Mouse (Mus musculus): ENCODE measurements around the gene Olfr811. TPM values are rescaled to one million over a fixed set of nuclear protein-coding genes. Genes with fewer than 3 reads are reported as not detected.

Gene Olfr811
- not detected in 2 replicates for polyA plus RNA-seq (2014; fragmentation: Nextera tagmentation; extraction: Ambion mirVana)

GRCm38 (mm10) chr10:129804296-129804695, at the start of gene Olfr811:
Gene Olfr811 (minus strand): TSS chr10:129804396.
- DNase-seq (ENCODE audit: low spot score) = no peak
- Histone ChIP-seq H3K4me1 (ENCODE audit: control insufficient read depth, insufficient read depth, low read length) (no peaks in the 10 kb centered on the region), H3K9me3 (replicated peaks; ENCODE audit: control insufficient read depth, low read length) (no peaks in the 10 kb centered on the region), H3K36me3 (ENCODE audit: control insufficient read depth, insufficient read depth, low read length) (no peaks in the 10 kb centered on the region), H3K9ac (ENCODE audit: low read length) (no peak within 1 kb of the TSS), H3K27ac (ENCODE audit: low read depth, low read length) (no peak within 1 kb of the TSS), H3K27me3 (replicated peaks; ENCODE audit: control insufficient read depth, insufficient read depth, low read length) (no peaks in the 10 kb centered on the region), H3K4me3 (ENCODE audit: low read depth, low read length) (no peak within 1 kb of the TSS), H3K4me2 (ENCODE audit: low read length) (no peak within 1 kb of the TSS)
- no peak for ATAC-seq
- WGBS = 88% methylated on average over 4 of the region's 4 CpGs

- peak; percentile 46; the same call in 1 of the 2 replicates for ATAC-seq
- no peak for DNase-seq (ENCODE audit: low spot score)
- H3K9me3 ChIP-seq (replicated peaks; ENCODE audit: control insufficient read depth, low read length) = no peaks in the 10 kb centered on the region
Observed at GRCm38 (mm10) chr10:129847343-129847742, 43.1 kb upstream of the Olfr811 start.

GRCm38 (mm10) chr10:129845994-129846393, 41.8 kb upstream of the Olfr811 start, which contains the start of gene Olfr812:
Gene Olfr812 (minus strand): TSS chr10:129846094.
- 73% methylated on average over 1 of the region's 1 CpGs for WGBS

More at GRCm38 (mm10) chr10:129847343-129847742, 43.1 kb upstream of the Olfr811 start:
- Histone ChIP-seq H3K4me2 (ENCODE audit: low read length) (no peak overlapping the region), H3K27ac (ENCODE audit: low read depth, low read length) (no peak overlapping the region), H3K36me3 (ENCODE audit: control insufficient read depth, insufficient read depth, low read length) (no peaks in the 10 kb centered on the region), H3K27me3 (replicated peaks; ENCODE audit: control insufficient read depth, insufficient read depth, low read length) (no peaks in the 10 kb centered on the region), H3K4me3 (ENCODE audit: low read depth, low read length) (no peak overlapping the region), H3K4me1 (ENCODE audit: control insufficient read depth, insufficient read depth, low read length) (no peaks in the 10 kb centered on the region), H3K9ac (ENCODE audit: low read length) (no peak overlapping the region)
- WGBS = 9% methylated on average over 1 of the region's 1 CpGs

GRCm38 (mm10) chr10:129794817-129795216, 9.4 kb downstream of the Olfr811 start, which contains the start of gene Olfr810:
Gene Olfr810 (minus strand): TSS chr10:129794917.
- ATAC-seq (no peak), DNase-seq (ENCODE audit: low spot score) (no peak)
- no peaks in the 10 kb centered on the region for H3K36me3 ChIP-seq (ENCODE audit: control insufficient read depth, insufficient read depth, low read length)
- no peaks in the 10 kb centered on the region for H3K27me3 ChIP-seq (replicated peaks; ENCODE audit: control insufficient read depth, insufficient read depth, low read length)
- no peak within 1 kb of the TSS for H3K4me2 ChIP-seq (ENCODE audit: low read length)
- H3K27ac ChIP-seq (ENCODE audit: low read depth, low read length) = no peak within 1 kb of the TSS
- no peaks in the 10 kb centered on the region for H3K9me3 ChIP-seq (replicated peaks; ENCODE audit: control insufficient read depth, low read length)
- no peak within 1 kb of the TSS for H3K9ac ChIP-seq (ENCODE audit: low read length)
- no peak within 1 kb of the TSS for H3K4me3 ChIP-seq (ENCODE audit: low read depth, low read length)
- H3K4me1 ChIP-seq (ENCODE audit: control insufficient read depth, insufficient read depth, low read length) = no peaks in the 10 kb centered on the region

More at GRCm38 (mm10) chr10:129845994-129846393, 41.8 kb upstream of the Olfr811 start, which contains the start of gene Olfr812:
- Histone ChIP-seq H3K4me3 (ENCODE audit: low read depth, low read length) (no peak within 1 kb of the TSS), H3K27me3 (replicated peaks; ENCODE audit: control insufficient read depth, insufficient read depth, low read length) (no peaks in the 10 kb centered on the region), H3K36me3 (ENCODE audit: control insufficient read depth, insufficient read depth, low read length) (no peaks in the 10 kb centered on the region), H3K27ac (ENCODE audit: low read depth, low read length) (no peak within 1 kb of the TSS), H3K9me3 (replicated peaks; ENCODE audit: control insufficient read depth, low read length) (no peaks in the 10 kb centered on the region), H3K9ac (ENCODE audit: low read length) (no peak within 1 kb of the TSS), H3K4me2 (ENCODE audit: low read length) (no peak within 1 kb of the TSS), H3K4me1 (ENCODE audit: control insufficient read depth, insufficient read depth, low read length) (no peaks in the 10 kb centered on the region)
- ATAC-seq (no peak), DNase-seq (ENCODE audit: low spot score) (no peak)

- Histone ChIP-seq H3K9me3 (replicated peaks; ENCODE audit: control insufficient read depth, low read length) (no peaks in the 10 kb centered on the region), H3K4me3 (ENCODE audit: low read depth, low read length) (no peak overlapping the region), H3K9ac (ENCODE audit: low read length) (no peak overlapping the region), H3K27ac (ENCODE audit: low read depth, low read length) (no peak overlapping the region), H3K4me2 (ENCODE audit: low read length) (no peak overlapping the region), H3K36me3 (ENCODE audit: control insufficient read depth, insufficient read depth, low read length) (no peaks in the 10 kb centered on the region), H3K4me1 (ENCODE audit: control insufficient read depth, insufficient read depth, low read length) (no peaks in the 10 kb centered on the region), H3K27me3 (replicated peaks; ENCODE audit: control insufficient read depth, insufficient read depth, low read length) (no peaks in the 10 kb centered on the region)
- no peak for DNase-seq (ENCODE audit: low spot score)
- ATAC-seq = no peak
Observed at GRCm38 (mm10) chr10:129778123-129778522, 26.1 kb downstream of the Olfr811 start.

GRCm38 (mm10) chr10:129774338-129774737, 29.9 kb downstream of the Olfr811 start, which contains the start of gene Olfr809:
Gene Olfr809 (plus strand): TSS chr10:129774638.
- Histone ChIP-seq H3K9ac (ENCODE audit: low read length) (no peak within 1 kb of the TSS), H3K27me3 (replicated peaks; ENCODE audit: control insufficient read depth, insufficient read depth, low read length) (no peaks in the 10 kb centered on the region), H3K4me1 (ENCODE audit: control insufficient read depth, insufficient read depth, low read length) (no peaks in the 10 kb centered on the region), H3K9me3 (replicated peaks; ENCODE audit: control insufficient read depth, low read length) (no peaks in the 10 kb centered on the region), H3K27ac (ENCODE audit: low read depth, low read length) (no peak within 1 kb of the TSS), H3K4me2 (ENCODE audit: low read length) (no peak within 1 kb of the TSS), H3K4me3 (ENCODE audit: low read depth, low read length) (no peak within 1 kb of the TSS), H3K36me3 (ENCODE audit: control insufficient read depth, insufficient read depth, low read length) (no peaks in the 10 kb centered on the region)
- no peak for ATAC-seq
- DNase-seq (ENCODE audit: low spot score) = no peak

GRCm38 (mm10) chr10:129765182-129765581, 39.0 kb downstream of the Olfr811 start, which contains the start of gene Olfr808:
Gene Olfr808 (plus strand): TSS chr10:129765482.
- Histone ChIP-seq H3K36me3 (ENCODE audit: control insufficient read depth, insufficient read depth, low read length) (no peaks in the 10 kb centered on the region), H3K4me1 (ENCODE audit: control insufficient read depth, insufficient read depth, low read length) (no peaks in the 10 kb centered on the region), H3K27ac (ENCODE audit: low read depth, low read length) (no peak within 1 kb of the TSS), H3K9ac (ENCODE audit: low read length) (no peak within 1 kb of the TSS), H3K4me2 (ENCODE audit: low read length) (no peak within 1 kb of the TSS), H3K27me3 (replicated peaks; ENCODE audit: control insufficient read depth, insufficient read depth, low read length) (no peaks in the 10 kb centered on the region), H3K4me3 (ENCODE audit: low read depth, low read length) (no peak within 1 kb of the TSS), H3K9me3 (replicated peaks; ENCODE audit: control insufficient read depth, low read length) (no peaks in the 10 kb centered on the region)
- ATAC-seq (no peak), DNase-seq (ENCODE audit: low spot score) (no peak)
- WGBS = 98% methylated on average over 1 of the region's 1 CpGs

GRCm38 (mm10) chr10:129757693-129758092, 46.5 kb downstream of the Olfr811 start, which contains the start of gene Olfr807:
Gene Olfr807 (minus strand): TSS chr10:129757793.
- Histone ChIP-seq H3K9ac (ENCODE audit: low read length) (no peak within 1 kb of the TSS), H3K27me3 (replicated peaks; ENCODE audit: control insufficient read depth, insufficient read depth, low read length) (no peaks in the 10 kb centered on the region), H3K9me3 (replicated peaks; ENCODE audit: control insufficient read depth, low read length) (no peaks in the 10 kb centered on the region), H3K27ac (ENCODE audit: low read depth, low read length) (no peak within 1 kb of the TSS), H3K36me3 (ENCODE audit: control insufficient read depth, insufficient read depth, low read length) (no peaks in the 10 kb centered on the region), H3K4me2 (ENCODE audit: low read length) (no peak within 1 kb of the TSS), H3K4me1 (ENCODE audit: control insufficient read depth, insufficient read depth, low read length) (no peaks in the 10 kb centered on the region), H3K4me3 (ENCODE audit: low read depth, low read length) (no peak within 1 kb of the TSS)
- no peak for ATAC-seq
- no peak for DNase-seq (ENCODE audit: low spot score)
- 92% methylated on average over 1 of the region's 1 CpGs for WGBS

Measured in forebrain, embryonic 14.5 days (tissue).